Mouse (Mus musculus): ENCODE measurements at regions not wholly inside any gene's neighbourhood (a gene's known extent, or its start where the extent isn't known, plus 50 kb on each side); places are given as distances from the start of the nearest gene placed in this dataset.

DNA sequence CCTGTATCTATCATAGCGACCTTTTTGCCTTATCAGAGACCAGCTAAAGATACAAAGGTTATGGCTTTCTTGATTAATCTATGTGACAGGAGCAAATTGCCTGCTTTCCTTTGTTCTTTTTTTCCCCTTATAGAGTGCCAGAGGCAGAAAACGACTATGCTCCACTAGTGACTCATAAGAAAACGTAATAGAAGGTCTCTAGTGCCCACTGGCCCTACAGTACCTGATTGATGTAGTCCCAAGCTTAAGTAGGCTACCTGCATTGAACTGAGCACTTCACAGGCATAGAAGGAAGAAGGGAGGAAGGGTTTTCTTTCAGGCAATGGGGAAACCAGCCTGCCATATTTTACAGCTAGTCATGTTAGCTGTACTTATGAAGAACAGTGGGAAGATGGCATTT is 116.0 kb upstream of the Tusc1 start:
- DNase-seq (ENCODE audit: low spot score in 2 of 2) = no peak

DNA sequence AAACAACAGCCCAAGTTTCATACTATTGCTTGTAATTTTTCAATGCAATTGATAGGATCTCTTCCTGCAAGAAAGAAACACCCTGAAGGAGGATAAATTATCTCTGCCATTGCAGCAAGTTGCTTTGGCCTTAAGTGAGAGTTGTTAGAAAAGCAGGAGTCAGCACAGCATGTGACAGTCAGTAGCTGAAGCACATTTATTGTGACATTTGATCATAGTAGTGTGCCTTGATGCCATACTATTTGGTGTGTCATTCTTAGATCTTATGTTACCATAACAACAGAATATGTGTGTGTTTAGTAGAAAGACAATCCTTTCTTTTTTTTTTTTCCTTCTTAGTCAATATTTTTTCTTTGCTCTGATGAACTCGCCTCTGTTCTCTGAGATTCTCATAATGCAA is 115.5 kb upstream of the Tusc1 start:
- DNase-seq (ENCODE audit: low spot score in 2 of 2) = no peak

DNA sequence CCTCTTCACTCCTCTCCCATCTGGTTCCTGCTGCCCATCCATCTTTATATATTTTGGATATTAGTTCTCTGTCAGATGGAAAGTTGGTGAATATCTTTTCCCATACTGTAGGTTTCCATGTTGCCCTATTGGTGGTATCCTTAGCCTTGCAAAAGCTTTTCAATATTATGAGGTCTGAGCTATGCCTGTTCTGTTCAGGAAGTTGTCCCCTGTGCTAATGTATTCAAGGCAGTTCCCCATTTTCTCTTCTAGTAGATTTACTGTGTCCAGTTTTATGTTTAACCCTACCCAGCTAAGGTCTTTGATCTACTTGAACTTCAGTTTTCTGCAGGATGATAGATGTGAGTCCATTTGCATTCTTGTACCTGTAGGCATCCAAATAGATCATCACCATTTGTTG is 109.4 kb upstream of the Tusc1 start:
- no peak for DNase-seq (ENCODE audit: low spot score in 2 of 2)

DNA sequence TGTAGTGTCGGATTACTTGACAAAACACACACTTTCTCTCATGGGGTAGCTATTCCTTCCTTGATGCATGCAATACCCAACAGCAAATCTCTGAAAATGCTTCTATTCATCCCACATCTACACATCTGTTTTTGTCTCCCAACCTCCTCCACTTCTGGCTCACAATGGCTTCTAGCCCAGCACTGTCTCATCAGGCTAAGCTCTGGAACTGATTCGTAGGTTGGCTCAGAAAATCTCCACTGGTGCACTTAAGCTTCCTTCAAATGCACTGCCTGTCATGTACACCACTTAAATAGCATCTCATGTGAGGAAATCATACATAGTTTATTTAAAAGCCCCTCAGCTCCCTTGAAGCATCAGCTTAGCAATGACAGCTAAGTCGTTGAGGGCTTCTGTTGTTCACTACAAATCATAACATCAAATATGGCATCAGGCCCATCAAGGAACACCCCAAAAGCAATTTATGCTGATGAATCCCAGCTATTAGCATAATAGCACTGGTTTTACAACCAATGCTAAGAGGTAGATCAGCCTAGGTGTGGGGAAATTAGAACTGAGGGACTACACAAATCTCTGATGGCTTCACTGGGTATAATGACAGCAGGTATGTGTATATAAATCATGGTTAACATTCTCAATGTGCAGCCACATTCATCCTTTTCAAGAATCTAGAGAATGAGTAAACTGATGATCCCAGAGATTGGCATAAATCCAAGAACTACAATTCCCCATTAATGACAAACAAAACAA is 103.5 kb upstream of the Tusc1 start:
- DNase-seq (ENCODE audit: low spot score in 2 of 2) = no peak

DNA sequence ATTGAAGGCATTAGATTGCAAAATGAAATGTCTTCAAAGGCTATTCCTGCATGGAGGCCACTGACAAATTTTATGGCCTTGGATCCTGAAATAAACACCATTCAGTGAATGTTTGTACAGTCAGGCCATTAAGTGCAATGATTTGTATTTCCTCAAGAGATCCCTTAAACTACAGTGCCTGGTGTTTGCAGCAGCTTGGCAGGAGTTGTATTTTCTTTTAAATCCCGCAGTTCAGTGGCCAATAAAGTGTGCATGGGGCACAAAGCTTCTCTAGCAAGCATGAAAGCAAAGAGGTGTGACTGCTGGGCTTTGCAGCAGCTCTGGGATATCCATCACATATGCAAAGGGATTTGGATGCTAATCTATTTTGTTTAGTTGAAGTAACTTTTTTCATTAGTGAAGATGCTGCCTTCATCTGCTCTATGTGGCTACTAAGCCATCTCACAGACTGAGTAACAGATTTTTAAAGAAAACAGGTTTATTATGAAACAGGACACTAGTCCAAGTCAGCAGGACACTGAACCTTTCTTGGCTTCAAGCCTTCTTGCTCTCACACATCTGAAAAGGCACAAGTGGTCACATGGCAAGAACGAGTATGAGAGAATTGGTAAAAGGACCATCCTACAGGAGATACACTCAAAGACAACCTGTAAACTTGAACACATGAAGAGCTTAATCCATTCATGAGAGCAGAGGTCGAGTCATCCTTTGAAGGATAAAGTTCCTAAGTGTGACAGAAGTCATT is 102.2 kb upstream of the Tusc1 start:
- no peak for DNase-seq (ENCODE audit: low spot score in 2 of 2)

DNA sequence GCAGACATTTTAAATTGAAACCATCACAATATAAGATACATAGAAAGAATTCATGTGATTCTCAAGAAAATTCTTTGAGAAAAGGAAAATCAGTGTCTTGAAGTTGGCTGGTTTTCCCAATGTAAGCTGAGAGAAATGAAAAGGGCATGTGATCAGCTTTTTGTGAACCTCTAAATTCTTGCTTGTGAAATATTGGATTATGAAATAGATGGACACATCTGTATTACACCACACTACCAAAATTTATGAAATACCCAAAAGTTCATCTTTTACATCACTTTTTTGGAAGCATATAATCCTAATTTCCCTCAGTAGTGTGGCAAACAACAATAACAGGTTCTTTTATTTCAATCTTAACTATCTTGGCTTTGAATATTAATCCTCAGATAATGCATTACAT is 77.4 kb upstream of the Tusc1 start:
- DNase-seq (ENCODE audit: low spot score in 2 of 2) = no peak

DNA sequence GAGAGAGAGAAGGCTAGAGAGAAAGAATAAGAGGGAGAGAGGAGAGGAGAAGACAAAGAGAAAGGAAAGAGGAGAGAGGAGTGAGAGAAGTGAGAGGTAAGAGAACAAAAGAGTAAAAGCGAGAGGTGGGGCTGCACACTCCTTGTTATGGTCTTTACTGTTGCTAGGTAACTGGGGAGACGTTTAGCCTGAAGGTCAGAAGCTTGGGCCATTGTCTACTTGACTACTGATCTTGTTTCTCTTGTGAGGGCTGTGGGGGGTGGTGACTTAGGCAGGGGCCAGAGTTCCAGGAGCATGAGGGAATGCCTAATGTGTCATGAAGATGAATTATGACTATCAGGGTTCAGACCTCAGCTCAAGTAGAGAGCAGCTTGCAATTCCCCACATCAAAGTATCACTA is 71.6 kb upstream of the Tusc1 start:
- no peak for DNase-seq (ENCODE audit: low spot score in 2 of 2)

DNA sequence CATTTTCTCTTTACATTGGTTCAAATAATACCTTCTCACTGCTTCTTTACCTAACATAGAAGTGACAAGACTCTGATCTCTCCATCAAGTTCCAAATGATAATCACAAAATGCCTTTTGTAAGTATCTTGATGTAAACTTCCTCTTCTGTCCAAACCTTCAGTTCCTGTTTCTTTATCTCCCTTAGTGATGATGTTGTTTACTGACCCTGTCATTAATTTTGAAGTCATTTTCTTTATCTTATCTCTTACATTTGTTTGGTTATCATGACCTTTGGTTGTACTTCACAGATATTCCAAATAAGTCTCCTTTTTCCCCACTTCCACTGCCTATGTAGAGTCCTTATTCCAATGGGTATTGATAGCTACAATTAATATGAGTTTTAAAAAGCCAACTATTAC is 65.3 kb upstream of the Tusc1 start:
- no peak for DNase-seq (ENCODE audit: low spot score in 2 of 2)

Data from cerebellum, postnatal 4 days (tissue).